Mouse (Mus musculus) erythroblast, embryonic 14.5 days (primary cell): Measurements from ENCODE around the gene Ube3c. TPM values are rescaled to one million over a fixed set of nuclear protein-coding genes. Genes with fewer than 3 reads are reported as not detected.

Experiments
- H3K27me3 ChIP-seq: 2 replicates; pipeline ENCODE4 v1.6.1; 2012; ENCODE audit warnings: inconsistent platforms; ENCODE audit not compliant: control insufficient read depth
- H3K36me3 ChIP-seq: 2 replicates; pipeline ENCODE4 v1.6.1; 2012; ENCODE audit warnings: mild to moderate bottlenecking, inconsistent platforms; ENCODE audit not compliant: control insufficient read depth
- H3K4me1 ChIP-seq: 2 replicates; pipeline ENCODE4 v1.6.1; 2012; ENCODE audit warnings: inconsistent platforms; ENCODE audit not compliant: control insufficient read depth
- H3K4me3 ChIP-seq: replicated peaks from 2 replicates; pipeline ENCODE3; 2012; ENCODE audit warnings: moderate library complexity, mild to moderate bottlenecking, inconsistent platforms
- H3K9me3 ChIP-seq: 2 replicates; pipeline ENCODE4 v1.6.1; 2012; ENCODE audit warnings: low read length, inconsistent platforms, mixed read lengths; ENCODE audit not compliant: control insufficient read depth
- GATA1 ChIP-seq: IDR thresholded peaks from 2 replicates; pipeline ENCODE4 v1.6.1; 2012; ENCODE audit warnings: low read length, inconsistent platforms, mixed read lengths
- TAL1 ChIP-seq: IDR thresholded peaks from 3 replicates; pipeline ENCODE4 v1.6.1; 2012; ENCODE audit warnings: low read length, inconsistent platforms, mixed read lengths
- polyA plus RNA-seq: library from polyadenylated mRNA; stranded (reverse); fragments of >175 nt; gene quantifications from 2 replicates; pipeline ENCODE4 v1.2.3, GENCODE M21; 2012

The Ube3c gene
- polyA plus RNA-seq, 1 experiment: 0.25 TPM

GRCm38 (mm10) chr5:29708258-29708657 lies 139.2 kb downstream of the Ube3c start:
- no peaks in the 10 kb centered on the region for H3K9me3 ChIP-seq
- no peak overlapping the region for H3K4me3 ChIP-seq
- TF ChIP-seq GATA1 (no peak), TAL1 (no peak)
- no peaks in the 10 kb centered on the region for H3K27me3 ChIP-seq
- no peaks in the 10 kb centered on the region for H3K4me1 ChIP-seq
- H3K36me3 ChIP-seq: no peaks in the 10 kb centered on the region

DNA sequence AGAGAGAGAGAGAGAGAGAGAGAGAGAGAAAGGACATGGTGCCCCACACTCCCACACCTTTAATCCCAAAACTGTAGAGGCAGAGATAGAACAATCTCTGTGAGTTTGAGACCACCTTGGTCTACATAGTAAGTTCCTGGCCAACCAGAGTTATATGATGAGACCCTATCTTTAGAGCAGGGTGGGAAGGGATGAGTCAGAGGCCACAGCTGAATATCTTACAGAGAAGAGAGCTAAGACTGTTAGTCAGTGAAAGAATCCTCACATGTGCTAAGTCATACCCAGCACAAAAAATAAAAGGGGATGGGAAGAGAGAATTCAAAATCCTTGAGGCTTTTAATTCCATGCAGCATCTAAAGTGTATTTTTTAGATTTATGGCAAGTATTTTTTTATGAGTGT lies 142.6 kb downstream of the Ube3c start:
- H3K4me3 ChIP-seq: no peak overlapping the region
- no peaks in the 10 kb centered on the region for H3K36me3 ChIP-seq
- no peak for TF ChIP-seq TAL1
- TF ChIP-seq GATA1: no peak
- H3K4me1 ChIP-seq: no peaks in the 10 kb centered on the region
- H3K9me3 ChIP-seq: no peaks in the 10 kb centered on the region
- H3K27me3 ChIP-seq: no peaks in the 10 kb centered on the region

DNA sequence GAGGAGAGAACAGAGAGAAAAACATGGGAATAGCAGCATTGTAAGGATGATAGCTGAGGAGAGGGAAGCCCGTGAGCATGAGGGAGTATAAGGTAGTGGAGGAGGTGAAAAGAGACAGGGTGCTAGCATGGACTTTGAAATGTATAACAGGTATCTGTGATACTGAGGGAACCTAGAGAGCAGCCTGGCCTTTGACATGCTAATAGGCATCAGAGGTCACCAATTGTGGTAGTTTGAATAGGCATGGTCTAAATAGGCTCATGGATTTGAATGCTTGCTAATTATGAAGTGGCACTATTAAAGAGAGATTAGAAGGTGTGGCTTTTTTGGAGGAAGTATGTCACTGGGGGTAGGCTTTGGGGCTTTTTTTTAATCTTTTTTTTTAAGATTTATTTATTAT lies 143.9 kb downstream of the Ube3c start:
- TF ChIP-seq GATA1: no peak
- TF ChIP-seq TAL1: no peak
- Histone ChIP-seq H3K4me1 (no peaks in the 10 kb centered on the region), H3K36me3 (no peaks in the 10 kb centered on the region)

DNA sequence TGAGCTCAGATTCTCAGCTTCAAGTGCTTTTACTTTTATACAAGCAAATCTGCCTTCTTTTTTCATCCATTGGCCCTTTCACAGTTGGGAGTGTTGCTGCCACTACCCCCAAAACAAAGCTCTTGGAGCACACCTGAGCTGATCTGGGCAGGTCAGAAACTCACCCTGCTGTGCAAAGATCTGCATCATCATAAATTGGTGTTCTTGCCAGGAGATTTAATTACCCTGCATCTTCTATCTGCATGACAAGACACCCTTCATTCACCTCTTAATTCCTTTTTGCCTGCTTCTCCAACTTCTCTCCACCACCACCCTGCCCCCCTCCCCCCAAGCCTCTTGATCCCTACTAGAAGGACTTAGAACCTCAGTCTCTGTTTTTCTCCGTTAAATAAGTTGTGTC lies 152.1 kb downstream of the Ube3c start:
- H3K4me3 ChIP-seq: no peak overlapping the region
- no peaks in the 10 kb centered on the region for H3K36me3 ChIP-seq
- no peaks in the 10 kb centered on the region for H3K27me3 ChIP-seq
- TF ChIP-seq GATA1: no peak
- no peak for TF ChIP-seq TAL1
- no peaks in the 10 kb centered on the region for H3K4me1 ChIP-seq
- peaks cover 4% of the 10 kb centered on the region; the same call in 1 of the 2 replicates for H3K9me3 ChIP-seq

More for the DNA sequence above, 143.9 kb downstream of the Ube3c start:
- Histone ChIP-seq H3K4me3 (no peak overlapping the region), H3K27me3 (no peaks in the 10 kb centered on the region), H3K9me3 (no peaks in the 10 kb centered on the region)

- no peaks in the 10 kb centered on the region for H3K27me3 ChIP-seq
- H3K9me3 ChIP-seq: peaks cover 4% of the 10 kb centered on the region; the same call in 1 of the 2 replicates
- H3K36me3 ChIP-seq: no peaks in the 10 kb centered on the region
- TF ChIP-seq TAL1: no peak
- no peak for TF ChIP-seq GATA1
- no peaks in the 10 kb centered on the region for H3K4me1 ChIP-seq
- H3K4me3 ChIP-seq: no peak overlapping the region
These were observed 156.3 kb downstream of the Ube3c start for GRCm38 (mm10) chr5:29725369-29725768.

Other genes starting within 250 kb of the Ube3c start
- 0.04 and 0.17 TPM in 2 replicates for gene Lmbr1, start 190.9 kb upstream of the Ube3c start, polyA plus RNA-seq
- 0.27 and 0.35 TPM in 2 replicates for gene Nom1, start 134.6 kb upstream of the Ube3c start, polyA plus RNA-seq
- not detected in 2 replicates for gene Mnx1, start 90.8 kb upstream of the Ube3c start, polyA plus RNA-seq
- gene Dnajb6, start 166.4 kb downstream of the Ube3c start, polyA plus RNA-seq: 39.4 and 61.9 TPM in 2 replicates
- not detected in 2 replicates for gene Gm5129, start 166.7 kb downstream of the Ube3c start, polyA plus RNA-seq